Mouse (Mus musculus): ENCODE measurements at regions not wholly inside any gene's neighbourhood (a gene's known extent, or its start where the extent isn't known, plus 50 kb on each side); places are given as distances from the start of the nearest gene placed in this dataset.

GRCm38 (mm10) chr1:184562239-184562638 is 170.2 kb downstream of the Hlx start:
- TF ChIP-seq USF1 (IDR thresholded peaks at IDR 0.05; ENCODE audit: low read depth) = no peak
- TF ChIP-seq SRF (IDR thresholded peaks at IDR 0.05; ENCODE audit: control insufficient read depth, insufficient read length, low read depth) = no peak
- TF ChIP-seq TCF12 (IDR thresholded peaks at IDR 0.05; ENCODE audit: insufficient read depth, poor library complexity, severe bottlenecking) = no peak
- no peak for TF ChIP-seq E2F4 (IDR thresholded peaks at IDR 0.05; ENCODE audit: insufficient read depth)
- TF ChIP-seq REST (IDR thresholded peaks at IDR 0.05; ENCODE audit: insufficient read depth, insufficient read length) = no peak
- no peak for TF ChIP-seq TCF3 (IDR thresholded peaks at IDR 0.05; ENCODE audit: insufficient read length, low read depth)
- no peak for TF ChIP-seq MAX (IDR thresholded peaks at IDR 0.05; ENCODE audit: low read depth)
- no peak for TF ChIP-seq CEBPB (IDR thresholded peaks at IDR 0.05; ENCODE audit: insufficient read depth, poor library complexity, severe bottlenecking)
- no peak for TF ChIP-seq POLR2AphosphoS2 (IDR thresholded peaks at IDR 0.05; ENCODE audit: insufficient read length, low read depth)
- no peaks in the 10 kb centered on the region for H3K79me2 ChIP-seq (ENCODE audit: control insufficient read depth, insufficient read depth)
- H3ac ChIP-seq (ENCODE audit: control insufficient read depth, insufficient read length) = no peak overlapping the region
- H3K4me3 ChIP-seq = no peak overlapping the region
- H3K4me2 ChIP-seq (ENCODE audit: low read depth) = no peak overlapping the region
- no peaks in the 10 kb centered on the region for H3K36me3 ChIP-seq (ENCODE audit: control insufficient read depth, insufficient read depth)
- H3K27me3 ChIP-seq (ENCODE audit: control insufficient read depth, insufficient read depth, insufficient read length) = no peaks in the 10 kb centered on the region

- TF ChIP-seq CEBPB (IDR thresholded peaks at IDR 0.05; ENCODE audit: insufficient read depth, poor library complexity, severe bottlenecking) = no peak
- TF ChIP-seq E2F4 (IDR thresholded peaks at IDR 0.05; ENCODE audit: insufficient read depth) = no peak
- no peak for TF ChIP-seq REST (IDR thresholded peaks at IDR 0.05; ENCODE audit: insufficient read depth, insufficient read length)
- no peak for TF ChIP-seq USF1 (IDR thresholded peaks at IDR 0.05; ENCODE audit: low read depth)
- TF ChIP-seq TCF3 (IDR thresholded peaks at IDR 0.05; ENCODE audit: insufficient read length, low read depth) = no peak
- TF ChIP-seq MAX (IDR thresholded peaks at IDR 0.05; ENCODE audit: low read depth) = no peak
- TF ChIP-seq MYOD1 (IDR thresholded peaks at IDR 0.05; ENCODE audit: control insufficient read depth in 1 of 3, insufficient read length in 2 of 3, low read depth in 2 of 3) = no peak
- TF ChIP-seq POLR2AphosphoS2 (IDR thresholded peaks at IDR 0.05; ENCODE audit: insufficient read length, low read depth) = no peak
- no peak overlapping the region for H3ac ChIP-seq (ENCODE audit: control insufficient read depth, insufficient read length)
- H3K27me3 ChIP-seq (ENCODE audit: control insufficient read depth, insufficient read depth, insufficient read length) = no peaks in the 10 kb centered on the region
- no peak overlapping the region for H3K4me3 ChIP-seq
- H3K36me3 ChIP-seq (ENCODE audit: control insufficient read depth, insufficient read depth) = no peaks in the 10 kb centered on the region
- no peaks in the 10 kb centered on the region for H3K79me2 ChIP-seq (ENCODE audit: control insufficient read depth, insufficient read depth)
- H3K4me2 ChIP-seq (ENCODE audit: low read depth) = no peak overlapping the region
These were observed 172.9 kb downstream of the Hlx start for GRCm38 (mm10) chr1:184559543-184559942.

GRCm38 (mm10) chr1:184553791-184554190 is 178.6 kb downstream of the Hlx start:
- H3K79me2 ChIP-seq (ENCODE audit: control insufficient read depth, insufficient read depth) = no peaks in the 10 kb centered on the region
- no peaks in the 10 kb centered on the region for H3K27me3 ChIP-seq (ENCODE audit: control insufficient read depth, insufficient read depth, insufficient read length)
- no peak for TF ChIP-seq USF1 (IDR thresholded peaks at IDR 0.05; ENCODE audit: low read depth)
- TF ChIP-seq MYOD1 (IDR thresholded peaks at IDR 0.05; ENCODE audit: control insufficient read depth in 1 of 3, insufficient read length in 2 of 3, low read depth in 2 of 3) = no peak
- TF ChIP-seq TCF3 (IDR thresholded peaks at IDR 0.05; ENCODE audit: insufficient read length, low read depth) = no peak
- no peak for TF ChIP-seq SRF (IDR thresholded peaks at IDR 0.05; ENCODE audit: control insufficient read depth, insufficient read length, low read depth)
- no peak for TF ChIP-seq POLR2A (IDR thresholded peaks at IDR 0.05; ENCODE audit: insufficient read length, low read depth)
- no peak for TF ChIP-seq E2F4 (IDR thresholded peaks at IDR 0.05; ENCODE audit: insufficient read depth)
- TF ChIP-seq MYOG (IDR thresholded peaks at IDR 0.05; ENCODE audit: control insufficient read depth in 1 of 3, insufficient read depth in 1 of 3, insufficient read length in 2 of 3, low read depth in 2 of 3) = no peak
- no peak for TF ChIP-seq TCF12 (IDR thresholded peaks at IDR 0.05; ENCODE audit: insufficient read depth, poor library complexity, severe bottlenecking)
- TF ChIP-seq POLR2AphosphoS2 (IDR thresholded peaks at IDR 0.05; ENCODE audit: insufficient read length, low read depth) = no peak
- no peak for TF ChIP-seq REST (IDR thresholded peaks at IDR 0.05; ENCODE audit: insufficient read depth, insufficient read length)
- TF ChIP-seq CEBPB (IDR thresholded peaks at IDR 0.05; ENCODE audit: insufficient read depth, poor library complexity, severe bottlenecking) = no peak
- no peak for TF ChIP-seq MAX (IDR thresholded peaks at IDR 0.05; ENCODE audit: low read depth)
- no peak overlapping the region for H3K4me2 ChIP-seq (ENCODE audit: low read depth)
- no peaks in the 10 kb centered on the region for H3K36me3 ChIP-seq (ENCODE audit: control insufficient read depth, insufficient read depth)
- H3ac ChIP-seq (ENCODE audit: control insufficient read depth, insufficient read length) = no peak overlapping the region
- no peak overlapping the region for H3K4me3 ChIP-seq

GRCm38 (mm10) chr1:184550491-184550890 is 181.9 kb downstream of the Hlx start:
- H3K27me3 ChIP-seq (ENCODE audit: control insufficient read depth, insufficient read depth, insufficient read length) = no peaks in the 10 kb centered on the region
- no peak overlapping the region for H3K4me2 ChIP-seq (ENCODE audit: low read depth)
- no peak overlapping the region for H3ac ChIP-seq (ENCODE audit: control insufficient read depth, insufficient read length)
- no peaks in the 10 kb centered on the region for H3K79me2 ChIP-seq (ENCODE audit: control insufficient read depth, insufficient read depth)
- no peaks in the 10 kb centered on the region for H3K36me3 ChIP-seq (ENCODE audit: control insufficient read depth, insufficient read depth)
- H3K4me3 ChIP-seq = no peak overlapping the region
- TF ChIP-seq MAX (IDR thresholded peaks at IDR 0.05; ENCODE audit: low read depth) (no peak), CEBPB (IDR thresholded peaks at IDR 0.05; ENCODE audit: insufficient read depth, poor library complexity, severe bottlenecking) (no peak), TCF12 (IDR thresholded peaks at IDR 0.05; ENCODE audit: insufficient read depth, poor library complexity, severe bottlenecking) (no peak), MYOG (IDR thresholded peaks at IDR 0.05; ENCODE audit: control insufficient read depth in 1 of 3, insufficient read depth in 1 of 3, insufficient read length in 2 of 3, low read depth in 2 of 3) (no peak), POLR2A (IDR thresholded peaks at IDR 0.05; ENCODE audit: insufficient read length, low read depth) (no peak), TCF3 (IDR thresholded peaks at IDR 0.05; ENCODE audit: insufficient read length, low read depth) (no peak), E2F4 (IDR thresholded peaks at IDR 0.05; ENCODE audit: insufficient read depth) (no peak), REST (IDR thresholded peaks at IDR 0.05; ENCODE audit: insufficient read depth, insufficient read length) (no peak), MYOD1 (IDR thresholded peaks at IDR 0.05; ENCODE audit: control insufficient read depth in 1 of 3, insufficient read length in 2 of 3, low read depth in 2 of 3) (no peak), SRF (IDR thresholded peaks at IDR 0.05; ENCODE audit: control insufficient read depth, insufficient read length, low read depth) (no peak)

- TF ChIP-seq TCF3 (IDR thresholded peaks at IDR 0.05; ENCODE audit: insufficient read length, low read depth) = no peak
- TF ChIP-seq POLR2A (IDR thresholded peaks at IDR 0.05; ENCODE audit: insufficient read length, low read depth) = no peak
- TF ChIP-seq SRF (IDR thresholded peaks at IDR 0.05; ENCODE audit: control insufficient read depth, insufficient read length, low read depth) = no peak
- TF ChIP-seq CEBPB (IDR thresholded peaks at IDR 0.05; ENCODE audit: insufficient read depth, poor library complexity, severe bottlenecking) = no peak
- TF ChIP-seq REST (IDR thresholded peaks at IDR 0.05; ENCODE audit: insufficient read depth, insufficient read length) = no peak
- no peak for TF ChIP-seq MYOG (IDR thresholded peaks at IDR 0.05; ENCODE audit: control insufficient read depth in 1 of 3, insufficient read depth in 1 of 3, insufficient read length in 2 of 3, low read depth in 2 of 3)
- no peak for TF ChIP-seq TCF12 (IDR thresholded peaks at IDR 0.05; ENCODE audit: insufficient read depth, poor library complexity, severe bottlenecking)
- TF ChIP-seq USF1 (IDR thresholded peaks at IDR 0.05; ENCODE audit: low read depth) = no peak
- TF ChIP-seq POLR2AphosphoS2 (IDR thresholded peaks at IDR 0.05; ENCODE audit: insufficient read length, low read depth) = no peak
- no peak for TF ChIP-seq MAX (IDR thresholded peaks at IDR 0.05; ENCODE audit: low read depth)
- TF ChIP-seq E2F4 (IDR thresholded peaks at IDR 0.05; ENCODE audit: insufficient read depth) = no peak
- TF ChIP-seq MYOD1 (IDR thresholded peaks at IDR 0.05; ENCODE audit: control insufficient read depth in 1 of 3, insufficient read length in 2 of 3, low read depth in 2 of 3) = no peak
- no peaks in the 10 kb centered on the region for H3K79me2 ChIP-seq (ENCODE audit: control insufficient read depth, insufficient read depth)
- H3K4me2 ChIP-seq (ENCODE audit: low read depth) = no peak overlapping the region
- H3ac ChIP-seq (ENCODE audit: control insufficient read depth, insufficient read length) = no peak overlapping the region
- no peaks in the 10 kb centered on the region for H3K27me3 ChIP-seq (ENCODE audit: control insufficient read depth, insufficient read depth, insufficient read length)
- no peaks in the 10 kb centered on the region for H3K36me3 ChIP-seq (ENCODE audit: control insufficient read depth, insufficient read depth)
- H3K4me3 ChIP-seq = no peak overlapping the region
These were observed 184.7 kb downstream of the Hlx start for GRCm38 (mm10) chr1:184547650-184548235.
